Mouse (Mus musculus) neural tube, embryonic 13.5 days (tissue): ENCODE data around the gene Mpv17l. TPM values are rescaled to one million over a fixed set of nuclear protein-coding genes. Genes with fewer than 3 reads are reported as not detected.

Source experiments
- ATAC-seq: fragments of 200-750 bp; cut with Nextera tagmentation; 2 replicates; pipeline ENCODE4 v1.8.0; 2017; ENCODE audit warnings: low read depth, mild to moderate bottlenecking, moderate TSS enrichment, moderate library complexity
- H3K27ac ChIP-seq: fragments of 300-500 bp; sonication (generic); replicated peaks from 2 replicates; pipeline ENCODE4 v1.5.1; 2015; ENCODE audit warnings: moderate library complexity, mild to moderate bottlenecking, inconsistent platforms
- H3K27me3 ChIP-seq: fragments of 300-500 bp; sonication (generic); 2 replicates; pipeline ENCODE4 v1.6.1; 2015; ENCODE audit warnings: mild to moderate bottlenecking, inconsistent platforms
- H3K36me3 ChIP-seq: fragments of 300-500 bp; sonication (generic); 2 replicates; pipeline ENCODE4 v1.6.1; 2015; ENCODE audit warnings: mild to moderate bottlenecking, inconsistent platforms
- H3K4me1 ChIP-seq: fragments of 300-500 bp; sonication (generic); replicated peaks from 2 replicates; pipeline ENCODE4 v1.6.1; 2015; ENCODE audit warnings: inconsistent platforms
- H3K4me2 ChIP-seq: fragments of 300-500 bp; sonication (generic); 2 replicates; pipeline ENCODE4 v1.6.1; 2015; ENCODE audit warnings: inconsistent platforms, mild to moderate bottlenecking, moderate library complexity
- H3K4me3 ChIP-seq: fragments of 300-500 bp; sonication (generic); 2 replicates; pipeline ENCODE4 v1.5.1; 2015; ENCODE audit warnings: mild to moderate bottlenecking, inconsistent platforms
- H3K9ac ChIP-seq: fragments of 300-500 bp; sonication (generic); 2 replicates; pipeline ENCODE4 v1.6.1; 2015; ENCODE audit warnings: moderate library complexity, mild to moderate bottlenecking, inconsistent platforms
- H3K9me3 ChIP-seq: fragments of 300-500 bp; sonication (generic); 2 replicates; pipeline ENCODE4 v1.6.1; 2016; ENCODE audit warnings: inconsistent platforms
- WGBS: fragments of 180-500 bp; shearing (Covaris S2); methylation state at CpG from one replicate; pipeline ENCODE4 v1.1.7; 2015; 5-methylcytosine and 5-hydroxymethylcytosine counted together
- polyA plus RNA-seq: library from polyadenylated mRNA; unstranded; fragments of >200 nt; fragmentation: Nextera tagmentation; extraction: Ambion mirVana; gene quantifications from 2 replicates; pipeline ENCODE4 v1.2.1, GENCODE M21; 2015

Gene Mpv17l
- polyA plus RNA-seq, 1 experiment from 2014 or later, result 17.7 TPM

GRCm38 (mm10) chr16:13986197-13986573, 83.2 kb downstream of the Mpv17l start:
- Histone ChIP-seq H3K27ac (peak overlapping the region; percentile 95), H3K36me3 (0 out of 2 replicates have a peak, but pooled peaks cover 2% of the 10 kb centered on the region), H3K4me3 (peak overlapping the region; percentile 64), H3K27me3 (no peaks in the 10 kb centered on the region), H3K4me2 (peak overlapping the region; percentile 75), H3K9me3 (no peaks in the 10 kb centered on the region), H3K9ac (peak overlapping the region; percentile 80), H3K4me1 (peaks cover 20% of the 10 kb centered on the region)
- peak; percentile 71 for ATAC-seq
- 43% methylated on average over 3 of the region's 3 CpGs for WGBS

GRCm38 (mm10) chr16:13986574-13987478, 83.9 kb downstream of the Mpv17l start, which contains the start of the genes 2900011O08Rik and Ifitm7:
TSS of gene 2900011O08Rik (plus strand) at chr16:13986604.
TSS of gene Ifitm7 (minus strand) at chr16:13986888.
- Histone ChIP-seq H3K4me3 (peak within 1 kb of the TSS; percentile 64), H3K9me3 (no peaks in the 10 kb centered on the region), H3K4me2 (peak within 1 kb of the TSS; percentile 75), H3K9ac (peak within 1 kb of the TSS; percentile 80), H3K4me1 (peaks cover 20% of the 10 kb centered on the region), H3K27ac (peak within 1 kb of the TSS; percentile 95), H3K36me3 (0 out of 2 replicates have a peak, but pooled peaks cover 5% of the 10 kb centered on the region), H3K27me3 (no peaks in the 10 kb centered on the region)
- peak; percentile 88 for ATAC-seq
- WGBS, result under 1% methylated on average over 31 of the region's 31 CpGs

GRCm38 (mm10) chr16:13992518-13993248, 89.7 kb downstream of the Mpv17l start:
- Histone ChIP-seq H3K27ac (no peak overlapping the region), H3K4me2 (no peak overlapping the region), H3K9ac (no peak overlapping the region), H3K27me3 (no peaks in the 10 kb centered on the region), H3K36me3 (0 out of 2 replicates have a peak, but pooled peaks cover 5% of the 10 kb centered on the region), H3K9me3 (no peaks in the 10 kb centered on the region), H3K4me3 (no peak overlapping the region), H3K4me1 (peaks cover 17% of the 10 kb centered on the region)
- ATAC-seq, result no peak
- WGBS, result 76% methylated on average over 11 of the region's 11 CpGs

GRCm38 (mm10) chr16:13994076-13994475, 91.1 kb downstream of the Mpv17l start:
- H3K27me3 ChIP-seq, result no peaks in the 10 kb centered on the region
- ATAC-seq, result no peak
- no peak overlapping the region for H3K4me2 ChIP-seq
- 0 out of 2 replicates have a peak, but pooled peaks cover 5% of the 10 kb centered on the region for H3K36me3 ChIP-seq
- H3K9ac ChIP-seq, result no peak overlapping the region
- no peak overlapping the region for H3K4me3 ChIP-seq
- WGBS, result 89% methylated on average over 1 of the region's 1 CpGs
- no peak overlapping the region for H3K27ac ChIP-seq
- peaks cover 3% of the 10 kb centered on the region for H3K4me1 ChIP-seq
- H3K9me3 ChIP-seq, result no peaks in the 10 kb centered on the region

GRCm38 (mm10) chr16:13994502-13994901, 91.5 kb downstream of the Mpv17l start:
- H3K4me1 ChIP-seq, result no peaks in the 10 kb centered on the region
- no peak overlapping the region for H3K4me3 ChIP-seq
- 96% methylated on average over 1 of the region's 1 CpGs for WGBS
- no peak overlapping the region for H3K4me2 ChIP-seq
- H3K27ac ChIP-seq, result no peak overlapping the region
- no peak overlapping the region for H3K9ac ChIP-seq
- H3K9me3 ChIP-seq, result no peaks in the 10 kb centered on the region
- no peaks in the 10 kb centered on the region for H3K27me3 ChIP-seq
- no peak for ATAC-seq
- H3K36me3 ChIP-seq, result 0 out of 2 replicates have a peak, but pooled peaks cover 5% of the 10 kb centered on the region

Other genes with a start within 250 kb of the Mpv17l start
- 34.0 and 34.4 TPM in 2 replicates for gene Parn, start 235.0 kb upstream of the Mpv17l start, polyA plus RNA-seq
- gene Bfar, start 231.3 kb upstream of the Mpv17l start, polyA plus RNA-seq, result 49.4 and 54.3 TPM in 2 replicates
- 9.1 and 10.0 TPM in 2 replicates for gene 3110001I22Rik, start 231.2 kb upstream of the Mpv17l start, polyA plus RNA-seq
- 1.6 and 2.1 TPM in 2 replicates for gene Pla2g10, start 172.2 kb upstream of the Mpv17l start, polyA plus RNA-seq
- gene Rrn3, start 122.5 kb upstream of the Mpv17l start, polyA plus RNA-seq, result 127 TPM in 2 replicates
- 219 and 225 TPM in 2 replicates for gene Ntan1, start 84.3 kb upstream of the Mpv17l start, polyA plus RNA-seq
- gene Pdxdc1, start within 50 bp of the Mpv17l start, polyA plus RNA-seq, result 66.0 and 78.6 TPM in 2 replicates
- 119 and 121 TPM in 2 replicates for gene 2900011O08Rik, start 83.4 kb downstream of the Mpv17l start, polyA plus RNA-seq
- 0.81 and 0.98 TPM in 2 replicates for gene Ifitm7, start 83.7 kb downstream of the Mpv17l start, polyA plus RNA-seq